Mouse (Mus musculus) adrenal gland, adult 18-20 months (tissue): Measurements from ENCODE around the gene Pkd1. TPM values are rescaled to one million over a fixed set of nuclear protein-coding genes. Genes with fewer than 3 reads are reported as not detected.

Experiments used
- DNase-seq, 2 experiments: peaks; one replicate each; pipeline ENCODE4 v3.0.0; 2021 to 2022; ENCODE audit warnings: low spot score in 2 of 2
- microRNA-seq, 2 experiments: library from miRNA; unstranded; fragments of <30 nt; microRNA quantifications; one replicate each; pipeline ENCODE4 v1.2.0; 2021; ENCODE audit warnings: borderline number of aligned reads in 2 of 2
- total RNA-seq, 2 experiments: library from RNA; stranded (reverse); gene quantifications; 1 replicate in 1 of 2; 2 replicates in 1 of 2; pipeline ENCODE4 v1.2.3; 2021

Pkd1 gene
- total RNA-seq, 2 experiments from 2014 or later, result 37.9 to 38.2 TPM

GRCm38 (mm10) chr17:24642791-24643343, 93.2 kb downstream of the Pkd1 start:
- no peak for DNase-seq

- DNase-seq, result no peak
Measured at GRCm38 (mm10) chr17:24644030-24644715, 94.5 kb downstream of the Pkd1 start.

- DNase-seq, result no peak
Measured at GRCm38 (mm10) chr17:24644875-24645721, 95.5 kb downstream of the Pkd1 start.

GRCm38 (mm10) chr17:24645916-24646315, 96.3 kb downstream of the Pkd1 start:
- DNase-seq, result no peak

Small RNA genes lying within 50 kb of the gene (microRNA-seq; reads per million reads assigned to microRNA genes)
- gene Gm24589, result 0 to 1.4 reads per million in 2 experiments

Other genes starting within 250 kb of the Pkd1 start
- gene Abca17, start 198.8 kb upstream of the Pkd1 start, total RNA-seq, result under 1 TPM in 1 of 2 experiments, not detected in 1; 0.10 TPM
- 10 to 100 TPM; 23.2 to 27.7 TPM for gene Abca3, start 197.9 kb upstream of the Pkd1 start, total RNA-seq
- 10 to 100 TPM; 61.1 to 82.0 TPM for gene Rnps1, start 135.3 kb upstream of the Pkd1 start, total RNA-seq
- 100 to 1,000 TPM; 249 to 330 TPM for gene Eci1, start 123.2 kb upstream of the Pkd1 start, total RNA-seq
- 1 to 10 TPM; 2.8 to 4.0 TPM for gene Dnase1l2, start 106.7 kb upstream of the Pkd1 start, total RNA-seq
- 10 to 100 TPM; 21.9 to 23.1 TPM for gene E4f1, start 79.5 kb upstream of the Pkd1 start, total RNA-seq
- 10 to 100 TPM; 85.8 to 86.4 TPM for gene Pgp, start 79.4 kb upstream of the Pkd1 start, total RNA-seq
- under 1 TPM; 0.42 to 0.53 TPM for gene Bricd5, start 76.0 kb upstream of the Pkd1 start, total RNA-seq
- gene Mlst8, start 70.8 kb upstream of the Pkd1 start, total RNA-seq, result 10 to 100 TPM; 24.6 to 26.5 TPM
- 10 to 100 TPM; 16.0 to 31.5 TPM for gene Caskin1, start 61.2 kb upstream of the Pkd1 start, total RNA-seq
- 100 to 1,000 TPM; 101 to 105 TPM for gene Traf7, start 21.9 kb upstream of the Pkd1 start, total RNA-seq
- gene Rab26, start 15.6 kb upstream of the Pkd1 start, total RNA-seq, result 1 to 10 TPM; 1.5 to 2.0 TPM
- 100 to 1,000 TPM in 1 of 2 experiments, 10 to 100 TPM in 1; 93.3 to 111 TPM for gene Tsc2, start 82.8 kb downstream of the Pkd1 start, total RNA-seq
- 1 to 10 TPM; 7.3 to 8.0 TPM for gene Nthl1, start 82.8 kb downstream of the Pkd1 start, total RNA-seq
- 10 to 100 TPM; 62.0 to 90.2 TPM for gene Slc9a3r2, start 100.5 kb downstream of the Pkd1 start, total RNA-seq
- gene Npw, start 108.6 kb downstream of the Pkd1 start, total RNA-seq, result not detected
- 10 to 100 TPM; 50.0 to 55.7 TPM for gene Zfp598, start 119.9 kb downstream of the Pkd1 start, total RNA-seq
- gene Syngr3, start 140.1 kb downstream of the Pkd1 start, total RNA-seq, result 1 to 10 TPM; 2.2 to 3.3 TPM
- gene Gfer, start 146.3 kb downstream of the Pkd1 start, total RNA-seq, result 10 to 100 TPM; 31.9 to 33.9 TPM
- gene Noxo1, start 146.4 kb downstream of the Pkd1 start, total RNA-seq, result 1 to 10 TPM; 2.8 to 3.9 TPM
- 10 to 100 TPM; 30.2 to 32.4 TPM for gene Tbl3, start 157.8 kb downstream of the Pkd1 start, total RNA-seq
- gene Rnf151, start 168.2 kb downstream of the Pkd1 start, total RNA-seq, result not detected
- 100 to 1,000 TPM; 653 to 681 TPM for gene Rps2, start 168.3 kb downstream of the Pkd1 start, total RNA-seq
- gene Ndufb10, start 174.6 kb downstream of the Pkd1 start, total RNA-seq, result 100 to 1,000 TPM; 239 to 321 TPM
- 1 to 10 TPM in 1 of 2 experiments, not detected in 1; 1.2 TPM for gene Rpl3l, start 178.0 kb downstream of the Pkd1 start, total RNA-seq
- gene Msrb1, start 186.8 kb downstream of the Pkd1 start, total RNA-seq, result 10 to 100 TPM; 83.9 to 94.4 TPM
- gene Hs3st6, start 203.2 kb downstream of the Pkd1 start, total RNA-seq, result 1 to 10 TPM; 2.2 to 2.3 TPM